Mouse (Mus musculus) hindbrain, embryonic 10.5 days (tissue): ENCODE data around the gene Kel. TPM values are rescaled to one million over a fixed set of nuclear protein-coding genes. Genes with fewer than 3 reads are reported as not detected.

Source experiments
- DNase-seq: peaks from one replicate; pipeline ENCODE4 v3.0.0-alpha.2; 2017; ENCODE audit warnings: low spot score
- H3K27ac ChIP-seq: fragments of 300-500 bp; sonication (generic); 2 replicates; pipeline ENCODE4 v1.5.1; 2016; ENCODE audit warnings: mild to moderate bottlenecking, moderate library complexity
- H3K27me3 ChIP-seq: fragments of 300-500 bp; sonication (generic); 2 replicates; pipeline ENCODE4 v1.6.1; 2016; ENCODE audit warnings: mild to moderate bottlenecking; ENCODE audit not compliant: poor library complexity, insufficient read depth, severe bottlenecking
- H3K36me3 ChIP-seq: fragments of 300-500 bp; sonication (generic); 2 replicates; pipeline ENCODE4 v1.6.1; 2016; ENCODE audit warnings: mild to moderate bottlenecking, moderate library complexity
- H3K4me1 ChIP-seq: fragments of 300-500 bp; sonication (generic); replicated peaks from 2 replicates; pipeline ENCODE4 v1.6.1; 2016; ENCODE audit warnings: mild to moderate bottlenecking
- H3K4me3 ChIP-seq: fragments of 300-500 bp; sonication (generic); 2 replicates; pipeline ENCODE4 v1.5.1; 2016; ENCODE audit warnings: mild to moderate bottlenecking, moderate library complexity
- H3K9me3 ChIP-seq: fragments of 300-500 bp; sonication (generic); 2 replicates; pipeline ENCODE4 v1.6.1; 2016; ENCODE audit warnings: mild to moderate bottlenecking, moderate library complexity
- WGBS: fragments of 180-500 bp; shearing (Covaris S2); methylation state at CpG from one replicate; pipeline ENCODE4 v1.1.7; 2016; 5-methylcytosine and 5-hydroxymethylcytosine counted together
- polyA plus RNA-seq: library from polyadenylated mRNA; unstranded; fragments of >200 nt; fragmentation: Nextera tagmentation; extraction: Ambion mirVana; gene quantifications from 2 replicates; pipeline ENCODE4 v1.2.1, GENCODE M21; 2016

The Kel gene
- polyA plus RNA-seq, 1 experiment from 2014 or later: 9.8 TPM

- H3K9me3 ChIP-seq: no peaks in the 10 kb centered on the region
- no peak overlapping the region for H3K27ac ChIP-seq
- H3K4me3 ChIP-seq: no peak overlapping the region
- WGBS: 90% methylated on average over 5 of the region's 5 CpGs
- no peaks in the 10 kb centered on the region for H3K4me1 ChIP-seq
- DNase-seq: no peak
- no peaks in the 10 kb centered on the region for H3K36me3 ChIP-seq
- H3K27me3 ChIP-seq: no peaks in the 10 kb centered on the region
These were observed 19.2 kb downstream of the Kel start for GRCm38 (mm10) chr6:41684911-41685310.

- Histone ChIP-seq H3K9me3 (no peaks in the 10 kb centered on the region), H3K27ac (no peak within 1 kb of the TSS)
- 86% methylated on average over 2 of the region's 2 CpGs for WGBS
These were observed 20.0 kb downstream of the Kel start, which contains the start of gene Llcfc1 for GRCm38 (mm10) chr6:41684131-41684530. Llcfc1 (plus strand) TSS chr6:41684431.

GRCm38 (mm10) chr6:41681656-41682055, 22.5 kb downstream of the Kel start:
- no peaks in the 10 kb centered on the region for H3K36me3 ChIP-seq
- no peaks in the 10 kb centered on the region for H3K27me3 ChIP-seq
- H3K27ac ChIP-seq: no peak overlapping the region
- H3K9me3 ChIP-seq: no peaks in the 10 kb centered on the region
- H3K4me3 ChIP-seq: no peak overlapping the region
- WGBS: 81% methylated on average over 5 of the region's 5 CpGs
- no peaks in the 10 kb centered on the region for H3K4me1 ChIP-seq
- no peak for DNase-seq

More at GRCm38 (mm10) chr6:41684131-41684530, 20.0 kb downstream of the Kel start, which contains the start of gene Llcfc1:
- Histone ChIP-seq H3K4me3 (no peak within 1 kb of the TSS), H3K36me3 (no peaks in the 10 kb centered on the region), H3K4me1 (no peaks in the 10 kb centered on the region), H3K27me3 (no peaks in the 10 kb centered on the region)
- DNase-seq: no peak

DNA sequence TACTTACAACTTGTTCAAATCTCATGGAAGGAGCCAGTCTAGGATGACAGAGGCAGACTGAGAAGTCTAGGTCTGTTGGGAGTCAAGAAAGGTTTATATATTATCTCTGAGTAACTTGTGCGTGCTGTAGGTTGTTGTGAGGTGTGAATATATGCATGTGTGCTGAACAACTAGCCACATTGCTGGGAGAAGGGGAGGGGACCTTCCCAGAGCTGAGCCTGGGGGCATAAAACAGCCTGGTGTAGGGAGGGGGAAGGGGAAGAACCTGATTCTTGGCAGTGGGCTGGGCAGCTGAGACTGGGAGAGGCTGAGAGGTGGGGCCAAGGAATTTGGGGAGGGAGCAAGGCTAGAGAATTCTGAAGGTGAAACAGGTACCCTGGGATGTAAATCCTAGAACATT, 23.5 kb downstream of the Kel start, which contains the start of gene Trpv5:
Gene Trpv5 (minus strand): TSS at position 101 of the 400 bp plus-strand sequence.
- H3K9me3 ChIP-seq: no peaks in the 10 kb centered on the region
- WGBS: 79% methylated on average over 1 of the region's 1 CpGs
- H3K27ac ChIP-seq: no peak within 1 kb of the TSS
- no peak within 1 kb of the TSS for H3K4me3 ChIP-seq
- H3K36me3 ChIP-seq: no peaks in the 10 kb centered on the region
- no peak for DNase-seq
- H3K27me3 ChIP-seq: no peaks in the 10 kb centered on the region
- no peaks in the 10 kb centered on the region for H3K4me1 ChIP-seq

- Histone ChIP-seq H3K36me3 (no peaks in the 10 kb centered on the region), H3K4me3 (no peak overlapping the region), H3K27ac (no peak overlapping the region), H3K4me1 (no peaks in the 10 kb centered on the region), H3K9me3 (no peaks in the 10 kb centered on the region), H3K27me3 (no peaks in the 10 kb centered on the region)
- no peak for DNase-seq
- WGBS: 93% methylated on average over 2 of the region's 2 CpGs
These were observed 27.6 kb downstream of the Kel start for GRCm38 (mm10) chr6:41676530-41676929.

DNA sequence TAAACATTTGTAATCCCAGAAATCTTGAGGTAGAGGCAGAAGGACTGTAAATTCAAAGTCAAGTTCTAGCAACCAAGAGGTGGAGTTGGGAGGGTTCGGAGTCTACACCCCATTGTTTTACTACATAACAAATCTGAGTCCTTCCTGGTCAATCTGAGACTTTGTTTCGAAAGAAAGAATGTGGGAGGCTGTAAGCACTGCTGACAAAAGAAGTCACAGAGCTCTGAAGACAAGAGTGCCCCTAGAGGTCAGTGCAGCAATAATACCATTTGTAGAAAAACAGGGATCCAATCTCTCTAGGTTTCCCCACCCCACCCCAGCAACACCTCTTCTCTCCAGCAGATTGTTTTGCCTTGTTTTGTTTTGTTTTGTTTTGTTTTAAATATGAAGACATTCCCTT, 41.8 kb downstream of the Kel start:
- no peak for DNase-seq

DNA sequence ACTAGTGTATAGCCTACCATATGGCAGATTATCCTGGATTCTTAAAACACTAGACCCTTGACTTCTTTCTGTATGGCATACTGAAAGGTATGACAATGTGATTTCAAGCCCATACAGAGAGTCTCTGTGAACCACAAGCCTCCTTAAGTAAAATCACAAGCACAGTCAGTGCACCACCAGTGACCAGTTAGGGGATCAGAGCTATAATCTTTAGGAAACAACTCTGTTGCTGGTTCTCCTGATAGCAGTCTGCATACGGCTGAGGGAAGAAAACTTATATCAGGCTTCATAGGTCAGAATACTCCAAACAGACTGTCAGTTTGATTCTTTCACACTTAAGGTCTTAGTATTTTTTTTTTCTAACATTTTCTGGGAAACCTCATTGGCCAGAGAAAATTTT, 45.7 kb downstream of the Kel start:
- no peaks in the 10 kb centered on the region for H3K27me3 ChIP-seq
- no peaks in the 10 kb centered on the region for H3K9me3 ChIP-seq
- H3K4me3 ChIP-seq: no peak overlapping the region
- H3K4me1 ChIP-seq: no peaks in the 10 kb centered on the region
- no peak overlapping the region for H3K27ac ChIP-seq
- 76% methylated on average over 1 of the region's 1 CpGs for WGBS
- no peak for DNase-seq
- H3K36me3 ChIP-seq: no peaks in the 10 kb centered on the region

More for the DNA sequence above, 41.8 kb downstream of the Kel start:
- Histone ChIP-seq H3K27ac (no peak overlapping the region), H3K4me3 (no peak overlapping the region), H3K9me3 (no peaks in the 10 kb centered on the region), H3K27me3 (no peaks in the 10 kb centered on the region), H3K36me3 (no peaks in the 10 kb centered on the region), H3K4me1 (no peaks in the 10 kb centered on the region)
- WGBS: 37% methylated on average over 2 of the region's 2 CpGs

DNA sequence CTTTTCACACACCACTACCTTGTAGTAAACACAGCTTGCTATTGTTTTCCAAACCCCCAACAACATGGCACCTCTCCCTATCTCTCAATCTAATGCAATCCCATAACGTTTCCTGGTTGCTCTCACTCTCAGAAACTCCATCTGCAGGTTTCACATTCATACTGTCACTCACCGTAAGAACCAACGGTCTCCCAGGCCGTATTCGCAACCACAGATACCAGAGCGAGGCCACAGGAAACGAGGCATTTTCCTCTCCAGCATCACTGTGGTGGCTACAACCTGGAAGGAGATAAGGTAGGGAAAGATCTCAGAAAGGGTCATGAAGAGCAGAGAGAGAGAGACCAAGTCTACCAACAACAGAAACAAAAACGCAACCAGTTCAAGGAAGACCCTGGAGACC, 49.5 kb downstream of the Kel start:
- 89% methylated on average over 8 of the region's 8 CpGs for WGBS
- Histone ChIP-seq H3K4me3 (no peak overlapping the region), H3K27me3 (no peaks in the 10 kb centered on the region), H3K27ac (no peak overlapping the region), H3K36me3 (no peaks in the 10 kb centered on the region), H3K9me3 (no peaks in the 10 kb centered on the region), H3K4me1 (no peaks in the 10 kb centered on the region)
- no peak for DNase-seq

DNA sequence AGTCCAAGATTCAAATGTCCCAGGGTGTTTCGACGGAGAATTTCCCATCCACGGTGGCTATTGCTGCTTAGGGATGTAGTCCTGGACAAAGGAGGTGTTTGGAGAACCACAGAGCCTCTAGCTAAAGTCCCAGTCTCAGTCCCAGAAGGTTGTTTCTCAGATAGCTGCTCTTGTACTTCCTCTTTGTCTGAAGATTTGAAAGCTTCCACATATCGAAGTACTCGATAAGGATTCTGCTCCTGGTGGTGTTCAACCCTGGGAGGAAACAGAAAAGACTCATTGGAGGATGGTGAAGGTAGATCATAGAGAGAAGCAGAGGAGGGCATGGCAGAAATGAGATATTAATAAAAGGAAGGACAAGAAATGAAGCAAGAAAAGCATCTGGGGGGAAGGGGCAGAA, 51.0 kb downstream of the Kel start:
- no peak overlapping the region for H3K27ac ChIP-seq
- no peak for DNase-seq
- no peaks in the 10 kb centered on the region for H3K9me3 ChIP-seq
- no peaks in the 10 kb centered on the region for H3K4me1 ChIP-seq
- H3K27me3 ChIP-seq: no peaks in the 10 kb centered on the region
- no peak overlapping the region for H3K4me3 ChIP-seq
- 92% methylated on average over 5 of the region's 5 CpGs for WGBS
- H3K36me3 ChIP-seq: no peaks in the 10 kb centered on the region

- no peaks in the 10 kb centered on the region for H3K4me1 ChIP-seq
- no peak for DNase-seq
These were observed 57.5 kb downstream of the Kel start for GRCm38 (mm10) chr6:41646672-41647071.

DNA sequence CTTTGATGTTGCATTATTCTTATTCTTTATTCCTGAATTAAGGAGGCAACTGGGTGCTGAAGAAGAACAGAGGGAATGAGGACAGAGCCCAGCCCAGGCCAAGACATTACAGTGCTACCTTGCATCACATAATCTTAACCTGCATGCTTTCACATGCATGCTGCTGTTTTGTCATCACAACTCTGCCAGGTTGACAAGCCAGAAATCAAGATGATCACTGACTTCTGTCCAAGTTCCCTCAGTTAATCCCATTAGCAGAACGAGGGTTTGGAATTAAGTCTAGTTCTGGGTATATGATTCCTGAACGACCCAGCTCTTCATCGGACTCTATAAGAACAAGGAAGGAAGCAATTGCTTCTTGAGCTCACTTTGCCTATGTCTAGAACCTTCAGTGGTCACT, 57.9 kb downstream of the Kel start:
- no peaks in the 10 kb centered on the region for H3K36me3 ChIP-seq
- DNase-seq: no peak
- no peak overlapping the region for H3K27ac ChIP-seq
- H3K4me1 ChIP-seq: no peaks in the 10 kb centered on the region
- no peaks in the 10 kb centered on the region for H3K9me3 ChIP-seq
- WGBS: 90% methylated on average over 3 of the region's 3 CpGs
- H3K27me3 ChIP-seq: no peaks in the 10 kb centered on the region
- no peak overlapping the region for H3K4me3 ChIP-seq

More at GRCm38 (mm10) chr6:41646672-41647071, 57.5 kb downstream of the Kel start:
- Histone ChIP-seq H3K36me3 (no peaks in the 10 kb centered on the region), H3K27me3 (no peaks in the 10 kb centered on the region), H3K27ac (no peak overlapping the region), H3K4me3 (no peak overlapping the region), H3K9me3 (no peaks in the 10 kb centered on the region)

GRCm38 (mm10) chr6:41643227-41643626, 60.9 kb downstream of the Kel start:
- H3K36me3 ChIP-seq: no peaks in the 10 kb centered on the region
- no peaks in the 10 kb centered on the region for H3K4me1 ChIP-seq
- H3K27me3 ChIP-seq: no peaks in the 10 kb centered on the region
- no peak overlapping the region for H3K27ac ChIP-seq
- WGBS: 88% methylated on average over 3 of the region's 3 CpGs
- no peaks in the 10 kb centered on the region for H3K9me3 ChIP-seq
- H3K4me3 ChIP-seq: no peak overlapping the region
- no peak for DNase-seq

DNA sequence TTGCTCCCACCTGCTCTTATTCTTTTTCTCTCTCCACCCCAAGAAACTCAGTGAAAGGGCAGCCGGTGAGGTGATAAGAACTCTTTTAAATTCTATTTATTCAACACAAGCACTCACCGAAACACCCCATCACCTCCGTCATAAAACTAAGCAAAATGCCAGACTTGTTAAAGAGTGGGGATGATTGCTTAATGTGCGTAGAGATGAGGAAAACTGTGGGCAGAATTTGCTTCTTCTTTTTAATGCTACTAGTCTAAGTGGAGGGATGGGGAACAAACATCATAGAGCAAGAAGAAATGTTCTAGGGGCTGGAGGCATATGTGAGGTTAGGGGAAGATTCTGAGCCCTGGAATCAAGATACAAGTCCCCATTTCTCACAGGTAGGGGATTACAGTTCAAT, 61.4 kb downstream of the Kel start:
- no peak for DNase-seq
- Histone ChIP-seq H3K27ac (no peak overlapping the region), H3K27me3 (no peaks in the 10 kb centered on the region), H3K4me3 (no peak overlapping the region), H3K36me3 (no peaks in the 10 kb centered on the region), H3K9me3 (no peaks in the 10 kb centered on the region), H3K4me1 (no peaks in the 10 kb centered on the region)
- WGBS: 85% methylated on average over 4 of the region's 4 CpGs

DNA sequence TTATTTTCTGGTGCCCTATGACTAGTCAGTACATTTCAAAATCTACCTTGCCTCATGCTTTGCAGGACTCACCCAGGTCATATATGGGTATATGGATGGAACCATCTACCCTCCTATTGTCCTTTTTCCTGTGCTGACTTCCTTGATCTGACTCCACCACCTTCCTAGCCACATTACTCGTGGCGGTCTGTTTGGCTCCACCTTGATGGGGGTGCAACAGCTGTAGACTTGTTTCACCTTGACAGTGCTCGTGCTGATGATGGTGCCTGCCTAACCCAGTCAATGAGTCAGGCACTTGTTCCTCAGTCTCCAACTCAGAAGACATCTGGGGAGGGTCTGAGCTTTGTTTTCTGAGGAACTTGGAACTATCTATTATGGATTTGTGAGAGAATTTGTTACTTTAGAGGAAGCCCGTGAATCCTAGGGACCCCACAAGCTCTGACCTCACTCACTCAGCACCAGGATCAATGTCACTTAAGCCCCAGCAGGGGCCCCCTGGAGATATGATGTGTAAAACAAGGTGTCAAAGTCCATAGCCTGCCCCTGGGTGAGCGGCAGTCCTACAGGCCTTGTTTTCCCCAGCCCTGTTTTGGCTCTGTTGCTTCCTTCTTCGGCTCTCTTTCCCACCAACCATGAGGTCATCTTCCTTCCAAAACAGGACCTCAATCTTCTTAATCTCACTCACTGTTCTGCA, 62.8 kb downstream of the Kel start:
- no peak for DNase-seq
- Histone ChIP-seq H3K36me3 (no peaks in the 10 kb centered on the region), H3K4me3 (no peak overlapping the region), H3K27ac (no peak overlapping the region), H3K9me3 (no peaks in the 10 kb centered on the region), H3K27me3 (no peaks in the 10 kb centered on the region), H3K4me1 (no peaks in the 10 kb centered on the region)
- WGBS: 78% methylated on average over 6 of the region's 6 CpGs
